Mouse (Mus musculus) intestine, embryonic 15.5 days (tissue): ENCODE measurements at regions not wholly inside any gene's neighbourhood (a gene's known extent, or its start where the extent isn't known, plus 50 kb on each side); places are given as distances from the start of the nearest gene placed in this dataset.
A peak's percentile ranks its signal among the peaks of the same experiment; 100 is the strongest.

ENCODE experiments used
- ATAC-seq: fragments of 200-750 bp; cut with Nextera tagmentation; 2 replicates; pipeline ENCODE4 v1.8.0; 2017; ENCODE audit warnings: moderate TSS enrichment, moderate library complexity
- H3K27ac ChIP-seq: fragments of 300-500 bp; sonication (generic); 2 replicates; pipeline ENCODE4 v1.5.1; 2015; ENCODE audit warnings: mild to moderate bottlenecking, inconsistent platforms
- H3K27me3 ChIP-seq: fragments of 300-500 bp; sonication (generic); replicated peaks from 2 replicates; pipeline ENCODE4 v1.6.1; 2015; ENCODE audit warnings: inconsistent platforms
- H3K36me3 ChIP-seq: fragments of 300-500 bp; sonication (generic); 2 replicates; pipeline ENCODE4 v1.6.1; 2015; ENCODE audit warnings: inconsistent platforms
- H3K4me1 ChIP-seq: fragments of 300-500 bp; sonication (generic); replicated peaks from 2 replicates; pipeline ENCODE4 v1.6.1; 2015; ENCODE audit warnings: inconsistent platforms
- H3K4me2 ChIP-seq: fragments of 300-500 bp; sonication (generic); replicated peaks from 2 replicates; pipeline ENCODE4 v1.6.1; 2015; ENCODE audit warnings: mild to moderate bottlenecking, inconsistent platforms
- H3K4me3 ChIP-seq: fragments of 300-500 bp; sonication (generic); replicated peaks from 2 replicates; pipeline ENCODE4 v1.5.1; 2015; ENCODE audit warnings: inconsistent platforms
- H3K9ac ChIP-seq: fragments of 300-500 bp; sonication (generic); 2 replicates; pipeline ENCODE4 v1.6.1; 2015; ENCODE audit warnings: inconsistent platforms
- H3K9me3 ChIP-seq: fragments of 300-500 bp; sonication (generic); 2 replicates; pipeline ENCODE4 v1.6.1; 2016; ENCODE audit warnings: inconsistent platforms
- WGBS: fragments of 180-500 bp; shearing (Covaris S2); methylation state at CpG from one replicate; pipeline ENCODE4 v1.1.7; 2015; 5-methylcytosine and 5-hydroxymethylcytosine counted together

DNA sequence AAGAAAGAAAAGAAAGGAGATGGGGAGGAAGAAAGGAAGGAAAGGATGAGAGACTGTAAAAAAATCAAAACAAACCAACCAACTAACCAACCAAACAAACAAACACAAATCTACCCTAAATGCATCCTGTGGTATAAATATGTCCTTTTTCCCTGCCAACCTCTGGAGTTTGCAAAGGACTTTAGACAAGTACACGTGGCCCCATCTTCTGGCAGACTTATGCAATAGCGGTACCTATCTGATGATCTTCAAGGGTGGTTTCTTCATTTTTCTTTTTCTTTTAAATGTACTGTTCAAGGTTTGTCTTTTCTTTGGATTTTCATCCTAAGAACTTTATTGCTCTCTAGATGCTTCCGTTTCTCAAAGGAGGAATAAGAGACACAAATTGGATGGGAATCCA, 127.3 kb downstream of the Cpeb2 start:
- H3K27me3 ChIP-seq: no peaks in the 10 kb centered on the region
- H3K9me3 ChIP-seq: no peaks in the 10 kb centered on the region
- WGBS: 49% methylated on average over 3 of the region's 3 CpGs
- no peaks in the 10 kb centered on the region for H3K36me3 ChIP-seq
- H3K4me2 ChIP-seq: no peak overlapping the region
- H3K4me1 ChIP-seq: no peaks in the 10 kb centered on the region
- no peak overlapping the region for H3K9ac ChIP-seq
- no peak overlapping the region for H3K27ac ChIP-seq
- no peak overlapping the region for H3K4me3 ChIP-seq
- ATAC-seq: no peak

DNA sequence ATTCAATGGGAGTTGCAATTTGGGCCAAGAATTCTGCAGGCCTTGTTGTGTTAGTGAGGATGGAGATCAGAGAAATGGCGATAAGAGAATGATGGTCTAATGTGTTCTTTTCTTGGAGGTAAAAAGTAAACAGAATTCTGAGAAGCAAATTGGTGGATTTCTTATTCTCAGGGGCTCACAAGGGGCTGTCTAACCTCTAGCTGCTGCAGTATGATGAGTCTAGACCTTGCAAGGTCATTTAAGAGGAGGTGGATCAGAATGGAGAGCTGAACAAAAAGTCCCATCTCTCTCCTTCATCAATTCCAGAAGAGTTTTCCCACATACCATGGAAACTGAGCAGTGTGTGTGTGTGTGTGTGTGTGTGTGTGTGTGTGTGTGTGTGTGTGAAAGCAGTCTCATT, 128.1 kb downstream of the Cpeb2 start:
- Histone ChIP-seq H3K4me2 (no peak overlapping the region), H3K9me3 (no peaks in the 10 kb centered on the region), H3K27ac (no peak overlapping the region), H3K4me1 (no peaks in the 10 kb centered on the region), H3K4me3 (no peak overlapping the region), H3K36me3 (no peaks in the 10 kb centered on the region), H3K27me3 (no peaks in the 10 kb centered on the region), H3K9ac (no peak overlapping the region)
- ATAC-seq: no peak
- WGBS: 81% methylated on average over 1 of the region's 1 CpGs

DNA sequence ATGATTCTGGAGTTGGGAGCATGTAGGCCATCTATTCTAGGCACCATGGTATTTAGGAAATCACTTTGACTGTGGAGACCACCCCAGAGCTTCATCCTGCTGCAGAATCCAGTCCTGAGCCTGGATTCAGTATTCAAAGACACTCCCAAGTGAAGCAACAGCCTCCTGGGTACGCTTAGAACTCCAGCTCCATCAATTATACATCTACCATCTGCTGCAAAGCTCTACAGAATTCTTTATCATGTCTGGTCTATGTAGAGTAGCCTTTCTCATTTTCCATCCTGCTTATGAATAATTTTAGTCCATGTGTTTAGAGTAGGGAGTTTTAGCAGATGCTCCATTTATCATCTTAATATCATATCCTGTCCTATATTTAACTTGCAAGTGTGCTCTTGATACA, 139.4 kb downstream of the Cpeb2 start:
- Histone ChIP-seq H3K4me3 (no peak overlapping the region), H3K4me1 (no peaks in the 10 kb centered on the region)
- 61% methylated on average over 1 of the region's 1 CpGs for WGBS

DNA sequence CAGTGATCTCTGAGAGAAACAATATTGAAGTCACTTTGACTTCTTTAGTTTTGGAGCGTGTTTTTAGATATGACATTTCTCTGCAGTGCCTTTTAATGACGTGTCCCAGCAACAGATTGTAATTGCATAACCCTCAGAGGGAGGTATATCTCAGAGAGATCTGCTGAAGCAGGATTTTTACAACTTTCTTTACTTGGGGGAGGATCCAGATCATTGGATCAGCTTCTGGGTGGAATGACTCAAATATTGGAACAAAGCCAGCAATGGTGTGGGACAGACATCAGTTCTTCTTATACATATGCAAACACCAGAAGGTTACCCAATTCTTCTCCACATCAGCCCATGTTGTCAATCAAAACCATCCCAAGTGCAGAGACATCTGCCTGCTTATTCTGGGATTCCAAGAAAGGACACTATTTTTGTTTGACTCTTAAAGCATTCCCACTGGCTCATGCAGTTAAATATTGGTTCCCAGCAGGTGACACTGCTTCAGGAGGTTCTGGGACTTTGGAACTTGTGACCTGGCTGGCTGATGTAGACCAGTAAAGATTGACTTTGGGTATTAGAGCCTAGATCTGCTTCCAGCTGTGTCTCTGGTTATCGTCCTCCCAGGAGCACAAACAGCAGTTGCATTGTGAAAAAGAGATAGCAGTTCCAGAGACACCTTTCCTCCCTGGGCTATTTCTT, 130.5 kb upstream of the C1qtnf7 start:
- Histone ChIP-seq H3K4me1 (no peaks in the 10 kb centered on the region), H3K4me2 (no peak overlapping the region), H3K27me3 (no peaks in the 10 kb centered on the region), H3K36me3 (no peaks in the 10 kb centered on the region), H3K9ac (no peak overlapping the region), H3K4me3 (no peak overlapping the region), H3K9me3 (no peaks in the 10 kb centered on the region), H3K27ac (no peak overlapping the region)
- ATAC-seq: no peak
- 65% methylated on average over 3 of the region's 3 CpGs for WGBS

More for the DNA sequence above, 139.4 kb downstream of the Cpeb2 start:
- Histone ChIP-seq H3K27ac (no peak overlapping the region), H3K9me3 (no peaks in the 10 kb centered on the region), H3K36me3 (no peaks in the 10 kb centered on the region), H3K4me2 (no peak overlapping the region), H3K27me3 (no peaks in the 10 kb centered on the region), H3K9ac (no peak overlapping the region)
- ATAC-seq: no peak

DNA sequence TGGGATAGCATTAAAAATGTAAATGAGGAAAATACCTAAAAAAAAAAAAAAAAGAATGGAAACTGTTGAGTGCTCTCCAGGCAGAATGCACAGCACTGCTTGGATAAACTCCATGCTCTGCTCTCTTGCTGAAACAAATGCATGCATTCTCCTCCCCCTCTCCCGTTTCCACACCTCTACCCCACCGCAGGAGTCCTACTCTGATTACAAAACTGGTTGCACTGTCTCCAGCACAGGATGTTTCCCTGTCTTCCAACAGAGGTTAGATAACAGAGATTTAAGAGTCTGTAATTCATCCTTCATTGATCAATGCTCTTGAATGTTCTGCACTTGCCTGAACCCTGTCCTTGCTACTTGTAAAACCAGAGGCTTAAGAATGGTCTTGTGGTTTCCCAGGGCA, 124.3 kb upstream of the C1qtnf7 start:
- 12% methylated on average over 2 of the region's 2 CpGs for WGBS
- Histone ChIP-seq H3K4me1 (no peaks in the 10 kb centered on the region), H3K27me3 (no peaks in the 10 kb centered on the region), H3K36me3 (no peaks in the 10 kb centered on the region), H3K9me3 (no peaks in the 10 kb centered on the region), H3K9ac (no peak overlapping the region), H3K4me3 (no peak overlapping the region), H3K4me2 (no peak overlapping the region), H3K27ac (no peak overlapping the region)
- no peak for ATAC-seq

DNA sequence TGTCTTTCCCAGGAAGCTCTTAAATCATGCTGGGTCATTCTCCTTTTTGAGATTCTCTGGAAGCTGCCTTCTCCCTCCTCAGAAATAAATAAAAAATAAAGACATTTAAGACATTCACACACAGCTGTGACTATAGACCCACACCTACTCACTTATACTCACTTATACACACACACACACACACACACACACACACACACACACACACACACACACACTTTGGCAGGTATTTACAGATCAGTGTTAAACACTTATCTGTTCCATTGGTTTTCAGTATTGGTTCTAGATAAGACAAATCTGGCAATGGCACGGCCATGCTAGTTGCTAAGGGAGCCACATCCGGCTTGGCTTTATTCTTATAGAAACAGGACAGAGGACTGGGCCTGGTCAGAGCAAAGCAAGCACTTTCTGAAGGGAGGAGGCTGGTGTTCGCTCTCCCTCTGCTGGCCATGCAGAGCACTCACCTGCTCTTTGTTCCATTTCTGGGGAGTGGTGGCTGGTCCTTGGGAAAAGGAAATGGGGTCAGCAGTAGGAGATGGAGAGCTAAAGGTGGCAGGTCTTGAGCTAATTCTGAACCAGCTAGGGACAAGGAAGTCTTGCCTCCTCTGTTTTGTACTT, 123.8 kb upstream of the C1qtnf7 start:
- no peak overlapping the region for H3K27ac ChIP-seq
- no peaks in the 10 kb centered on the region for H3K4me1 ChIP-seq
- H3K27me3 ChIP-seq: no peaks in the 10 kb centered on the region
- ATAC-seq: peak; percentile 80
- no peak overlapping the region for H3K9ac ChIP-seq
- no peak overlapping the region for H3K4me2 ChIP-seq
- 21% methylated on average over 3 of the region's 3 CpGs for WGBS
- H3K9me3 ChIP-seq: no peaks in the 10 kb centered on the region
- H3K36me3 ChIP-seq: no peaks in the 10 kb centered on the region
- H3K4me3 ChIP-seq: no peak overlapping the region

DNA sequence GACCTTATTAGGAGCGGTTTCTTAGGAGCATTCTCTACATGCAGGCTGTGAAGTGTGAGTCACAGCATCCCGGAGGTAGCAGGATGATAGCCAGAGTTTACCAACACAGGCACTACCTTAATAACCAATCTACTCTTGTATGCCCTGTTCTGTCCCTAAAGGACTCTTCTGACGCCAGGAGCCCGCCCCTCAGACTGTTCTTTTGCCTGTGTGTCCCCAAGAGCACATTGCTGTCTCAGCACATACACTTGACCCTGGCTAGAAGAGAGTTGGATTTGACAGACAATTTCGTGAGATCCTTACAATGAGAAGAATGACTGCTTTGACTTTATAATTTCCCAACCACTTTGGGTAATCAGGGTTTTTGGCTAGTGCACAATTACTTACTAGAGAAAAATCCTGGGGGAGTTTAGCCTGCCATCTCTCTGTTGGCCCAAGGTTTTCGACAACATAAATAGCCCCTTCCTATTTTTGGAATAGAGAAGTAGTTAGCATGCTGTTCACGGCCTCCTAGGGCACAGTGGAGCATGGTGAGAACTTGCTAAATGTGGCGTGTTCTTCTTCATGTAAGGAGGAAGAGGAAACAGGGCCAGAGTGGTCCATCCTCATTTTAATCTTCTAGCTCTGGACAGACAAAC, 122.3 kb upstream of the C1qtnf7 start:
- Histone ChIP-seq H3K4me3 (no peak overlapping the region), H3K27me3 (no peaks in the 10 kb centered on the region), H3K27ac (no peak overlapping the region), H3K9me3 (no peaks in the 10 kb centered on the region), H3K4me1 (no peaks in the 10 kb centered on the region), H3K9ac (no peak overlapping the region), H3K4me2 (no peak overlapping the region), H3K36me3 (no peaks in the 10 kb centered on the region)
- ATAC-seq: no peak
- 82% methylated on average over 8 of the region's 8 CpGs for WGBS

DNA sequence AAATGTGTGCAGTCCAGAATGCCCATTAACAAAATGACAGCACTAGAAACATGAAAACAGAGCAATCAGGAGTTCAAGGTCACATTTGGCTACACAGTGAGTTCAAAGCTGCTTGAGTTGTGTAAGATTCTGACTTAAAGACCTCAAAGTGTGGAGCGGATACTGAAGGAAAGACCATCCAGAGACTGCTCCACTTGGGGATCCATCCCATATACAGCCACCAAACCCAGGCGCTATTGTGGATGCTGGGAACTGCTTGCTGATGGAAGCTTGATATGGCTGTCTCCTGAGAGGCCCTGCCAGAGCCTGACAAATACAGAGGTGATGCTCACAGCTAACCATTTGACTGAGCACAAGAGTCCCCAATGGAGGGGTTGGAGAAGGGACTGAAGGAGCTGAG, 98.1 kb upstream of the C1qtnf7 start:
- WGBS: 91% methylated on average over 2 of the region's 2 CpGs
- H3K27me3 ChIP-seq: no peaks in the 10 kb centered on the region
- no peak overlapping the region for H3K9ac ChIP-seq
- no peaks in the 10 kb centered on the region for H3K9me3 ChIP-seq
- no peak overlapping the region for H3K4me2 ChIP-seq
- H3K4me1 ChIP-seq: no peaks in the 10 kb centered on the region
- ATAC-seq: no peak
- H3K4me3 ChIP-seq: no peak overlapping the region
- H3K27ac ChIP-seq: no peak overlapping the region
- no peaks in the 10 kb centered on the region for H3K36me3 ChIP-seq

DNA sequence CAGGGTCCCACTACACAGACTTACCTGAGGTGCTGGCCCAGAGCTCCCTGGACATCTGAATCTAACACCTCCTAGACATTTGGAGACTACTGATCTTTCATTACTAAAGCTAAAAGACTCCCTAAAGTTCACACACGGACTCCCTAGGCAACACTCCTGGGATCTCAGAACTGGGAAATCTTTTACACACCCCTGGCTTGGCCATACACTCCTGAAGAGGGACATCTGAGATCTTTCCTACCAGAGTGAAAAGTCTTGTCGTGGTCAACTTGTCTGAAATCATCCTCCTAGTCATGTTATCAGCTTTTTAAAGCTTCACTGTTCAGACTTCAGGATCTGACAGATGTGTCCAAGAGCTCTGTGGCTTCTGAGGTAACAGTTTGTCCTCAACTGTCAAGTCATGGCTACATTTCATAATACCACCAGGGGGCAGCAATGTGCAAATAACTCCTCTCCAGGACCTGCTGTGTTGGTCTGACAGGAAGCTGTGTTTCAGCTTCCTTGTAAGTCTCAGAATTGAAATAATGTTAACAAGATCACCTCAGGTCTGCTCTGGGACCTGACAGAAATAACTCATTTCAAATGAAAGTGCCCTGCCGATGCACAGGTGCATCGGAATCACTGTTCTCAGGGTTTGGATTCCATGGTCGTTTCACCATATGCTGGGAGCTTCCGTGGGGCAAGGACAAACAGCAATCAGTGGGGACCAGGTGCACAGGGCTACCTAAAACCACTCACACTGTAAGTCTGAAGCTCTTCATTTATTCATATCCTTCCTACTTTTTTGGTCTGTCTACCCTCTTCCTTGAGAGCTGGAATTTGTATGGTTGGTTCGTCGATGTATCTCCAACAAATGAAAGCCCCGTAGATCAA, 92.3 kb upstream of the C1qtnf7 start:
- 58% methylated on average over 9 of the region's 9 CpGs for WGBS
- ATAC-seq: peak; percentile 72; the same call in 1 of the 2 replicates
- no peak overlapping the region for H3K4me3 ChIP-seq

DNA sequence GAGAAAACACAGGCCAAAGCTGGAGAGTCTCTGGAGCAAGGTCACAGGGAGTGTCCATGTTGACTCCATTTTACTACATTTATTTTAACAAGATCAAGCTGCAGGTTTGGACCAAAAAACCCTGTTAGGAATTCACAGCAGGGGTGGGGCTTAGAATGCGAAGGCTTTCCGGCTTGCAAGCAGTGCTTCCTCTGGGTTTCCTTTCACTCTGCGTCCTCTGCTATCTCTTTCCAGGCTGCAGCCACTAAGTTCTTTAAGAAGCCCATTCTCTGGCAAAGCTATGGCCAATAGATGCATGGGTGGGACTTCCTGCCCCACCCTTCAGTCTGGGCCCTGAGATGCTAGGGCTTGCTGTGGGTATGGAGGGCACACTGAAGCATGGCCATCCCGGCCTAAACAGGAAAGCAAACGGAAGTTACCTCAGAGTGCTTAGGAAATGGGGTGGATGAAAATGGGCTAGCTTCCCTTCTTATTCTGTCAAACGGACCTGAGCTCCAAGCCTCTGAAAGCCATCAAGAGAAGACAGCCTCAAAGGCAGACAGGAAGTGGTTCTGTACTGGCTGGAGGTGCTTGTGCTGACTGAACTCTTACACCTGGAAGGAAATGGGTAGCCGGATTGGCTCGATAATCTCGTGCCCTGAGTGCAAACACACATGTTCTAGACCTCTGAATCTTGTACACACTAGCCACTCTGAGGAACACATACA, 90.6 kb upstream of the C1qtnf7 start:
- Histone ChIP-seq H3K36me3 (no peaks in the 10 kb centered on the region), H3K9ac (no peak overlapping the region), H3K4me2 (no peak overlapping the region), H3K4me1 (no peaks in the 10 kb centered on the region), H3K27ac (no peak overlapping the region), H3K27me3 (no peaks in the 10 kb centered on the region), H3K9me3 (no peaks in the 10 kb centered on the region), H3K4me3 (no peak overlapping the region)
- 82% methylated on average over 9 of the region's 9 CpGs for WGBS
- no peak for ATAC-seq

More for the DNA sequence above, 92.3 kb upstream of the C1qtnf7 start:
- H3K36me3 ChIP-seq: no peaks in the 10 kb centered on the region
- H3K4me1 ChIP-seq: no peaks in the 10 kb centered on the region
- no peak overlapping the region for H3K9ac ChIP-seq
- H3K27me3 ChIP-seq: no peaks in the 10 kb centered on the region
- H3K9me3 ChIP-seq: no peaks in the 10 kb centered on the region
- H3K27ac ChIP-seq: no peak overlapping the region
- no peak overlapping the region for H3K4me2 ChIP-seq

DNA sequence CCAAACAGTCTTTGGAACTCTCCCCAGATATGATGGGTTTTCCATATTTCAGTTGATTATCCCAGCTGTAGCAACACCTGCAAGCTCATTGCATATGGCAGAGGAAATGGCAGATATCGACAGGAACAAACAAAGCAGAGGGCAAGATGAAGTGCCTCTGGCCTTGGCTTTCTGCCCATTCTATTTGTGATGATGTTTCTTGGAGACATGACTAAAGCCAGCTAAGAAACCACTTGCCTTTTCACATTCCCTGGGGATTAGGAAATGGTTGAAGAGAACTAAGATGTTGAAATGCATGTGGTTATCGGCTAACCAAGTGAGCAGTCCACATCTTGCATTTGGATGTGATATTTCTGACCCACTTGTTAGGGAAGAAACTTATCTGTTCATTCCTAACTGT, 82.0 kb upstream of the C1qtnf7 start:
- Histone ChIP-seq H3K4me2 (no peak overlapping the region), H3K36me3 (no peaks in the 10 kb centered on the region), H3K4me1 (peaks cover 2% of the 10 kb centered on the region; the same call in 1 of the 2 replicates), H3K9me3 (no peaks in the 10 kb centered on the region), H3K27me3 (no peaks in the 10 kb centered on the region), H3K27ac (no peak overlapping the region), H3K4me3 (no peak overlapping the region), H3K9ac (no peak overlapping the region)
- no peak for ATAC-seq
- WGBS: 65% methylated on average over 2 of the region's 2 CpGs

DNA sequence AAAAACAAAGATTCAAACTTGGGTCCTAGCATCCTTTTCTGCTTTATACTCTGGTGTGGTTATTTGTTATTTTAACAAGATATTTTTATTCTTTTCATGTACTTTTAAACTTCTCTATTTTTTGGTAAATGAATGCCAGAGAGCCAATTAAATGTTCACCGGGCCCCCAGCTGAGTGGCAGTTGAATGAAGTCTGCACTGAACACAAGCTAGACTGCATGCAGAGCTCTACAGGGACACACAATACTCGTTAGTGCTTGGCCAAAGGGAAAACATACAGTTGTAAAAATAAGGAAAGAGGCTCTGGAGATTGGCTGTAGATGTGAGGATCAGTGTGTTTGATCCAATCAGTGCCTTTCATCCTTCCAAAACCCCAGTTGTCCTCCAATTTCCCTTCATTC, 76.1 kb upstream of the C1qtnf7 start:
- ATAC-seq: no peak

More for the DNA sequence above, 76.1 kb upstream of the C1qtnf7 start:
- 69% methylated on average over 2 of the region's 2 CpGs for WGBS
- Histone ChIP-seq H3K36me3 (no peaks in the 10 kb centered on the region), H3K9ac (no peak overlapping the region), H3K27ac (no peak overlapping the region), H3K4me1 (no peaks in the 10 kb centered on the region), H3K9me3 (no peaks in the 10 kb centered on the region), H3K4me2 (no peak overlapping the region), H3K27me3 (no peaks in the 10 kb centered on the region), H3K4me3 (no peak overlapping the region)
